Mouse (Mus musculus) liver, postnatal 0 days (tissue): Measurements from ENCODE around the gene Fggy. TPM values are rescaled to one million over a fixed set of nuclear protein-coding genes. Genes with fewer than 3 reads are reported as not detected.

Source experiments
- ATAC-seq: fragments of 200-750 bp; cut with Nextera tagmentation; 2 replicates; pipeline ENCODE4 v1.8.0; 2017; ENCODE audit warnings: mild to moderate bottlenecking, moderate library complexity
- DNase-seq: peaks from one replicate; pipeline ENCODE4 v3.0.0-alpha.2; 2016
- H3K27ac ChIP-seq: fragments of 300-500 bp; sonication (generic); 2 replicates; pipeline ENCODE4 v1.5.1; 2014; ENCODE audit warnings: antibody characterized with exemption, moderate library complexity, mild to moderate bottlenecking, low read depth
- H3K27me3 ChIP-seq: fragments of 300-500 bp; sonication (generic); 2 replicates; pipeline ENCODE4 v1.6.1; 2014; ENCODE audit warnings: low read length, control low read depth, mixed read lengths; ENCODE audit not compliant: insufficient read depth
- H3K36me3 ChIP-seq: fragments of 300-500 bp; sonication (generic); replicated peaks from 2 replicates; pipeline ENCODE4 v1.6.1; 2014; ENCODE audit warnings: mild to moderate bottlenecking, control low read depth, low read length, moderate library complexity, mixed read lengths; ENCODE audit not compliant: insufficient read depth
- H3K4me1 ChIP-seq: fragments of 300-500 bp; sonication (generic); 2 replicates; pipeline ENCODE4 v1.6.1; 2014; ENCODE audit warnings: antibody characterized with exemption, mild to moderate bottlenecking, control low read depth; ENCODE audit not compliant: insufficient read depth
- H3K4me2 ChIP-seq: fragments of 300-500 bp; sonication (generic); 2 replicates; pipeline ENCODE4 v1.6.1; 2014; ENCODE audit warnings: low read depth, mild to moderate bottlenecking, low read length, moderate library complexity, mixed read lengths
- H3K4me3 ChIP-seq: fragments of 300-500 bp; sonication (generic); 2 replicates; pipeline ENCODE4 v1.5.1; 2014; ENCODE audit warnings: low read depth, low read length
- H3K9ac ChIP-seq: fragments of 300-500 bp; sonication (generic); replicated peaks from 2 replicates; pipeline ENCODE4 v1.6.1; 2014; ENCODE audit warnings: mild to moderate bottlenecking, moderate library complexity
- H3K9me3 ChIP-seq: fragments of 300-500 bp; sonication (generic); 2 replicates; pipeline ENCODE4 v1.6.1; 2016; ENCODE audit warnings: mild to moderate bottlenecking, control low read depth, low read length, mixed read lengths
- CTCF ChIP-seq: sonication (generic); IDR thresholded peaks from 2 replicates; pipeline ENCODE4 v1.5.1; 2016; ENCODE audit warnings: antibody characterized with exemption, low read depth
- EP300 ChIP-seq: IDR thresholded peaks from 2 replicates; pipeline ENCODE4 v1.6.1; 2016; ENCODE audit warnings: antibody characterized with exemption, low read depth, mild to moderate bottlenecking
- WGBS: fragments of 180-500 bp; shearing (Covaris S2); extraction: QIAGEN DNeasy Blood & Tissue Kit; methylation state at CpG from one replicate; pipeline ENCODE4 v1.1.7; 2014; ENCODE audit not compliant: insufficient replicate concordance; 5-methylcytosine and 5-hydroxymethylcytosine counted together
- polyA plus RNA-seq: library from polyadenylated mRNA; unstranded; fragments of >200 nt; fragmentation: Nextera tagmentation; extraction: Ambion mirVana; gene quantifications from 2 replicates; pipeline ENCODE4 v1.2.1, GENCODE M21; 2015

Fggy gene
- polyA plus RNA-seq, 1 experiment from 2014 or later = 45.4 TPM

- WGBS = 71% methylated on average over 2 of the region's 2 CpGs
- no peak overlapping the region for H3K27ac ChIP-seq
- no peak overlapping the region for H3K9ac ChIP-seq
- no peak for TF ChIP-seq EP300
- peak; percentile 40; the same call in 1 of the 2 replicates for TF ChIP-seq CTCF
- no peaks in the 10 kb centered on the region for H3K27me3 ChIP-seq
- no peak overlapping the region for H3K4me3 ChIP-seq
- no peaks in the 10 kb centered on the region for H3K4me1 ChIP-seq
- H3K36me3 ChIP-seq = no peaks in the 10 kb centered on the region
- H3K9me3 ChIP-seq = no peaks in the 10 kb centered on the region
- no peak for ATAC-seq
- H3K4me2 ChIP-seq = no peak overlapping the region
- DNase-seq = no peak
Observed at GRCm38 (mm10) chr4:95530757-95531156, 26.6 kb upstream of the Fggy start.

GRCm38 (mm10) chr4:95533946-95534345 lies 23.4 kb upstream of the Fggy start:
- H3K27me3 ChIP-seq = no peaks in the 10 kb centered on the region
- H3K27ac ChIP-seq = no peak overlapping the region
- DNase-seq (no peak), ATAC-seq (no peak)
- no peaks in the 10 kb centered on the region for H3K9me3 ChIP-seq
- no peak for TF ChIP-seq EP300
- no peak for TF ChIP-seq CTCF
- 70% methylated on average over 3 of the region's 3 CpGs for WGBS
- H3K4me3 ChIP-seq = no peak overlapping the region
- H3K4me1 ChIP-seq = no peaks in the 10 kb centered on the region
- no peaks in the 10 kb centered on the region for H3K36me3 ChIP-seq
- H3K9ac ChIP-seq = no peak overlapping the region
- H3K4me2 ChIP-seq = no peak overlapping the region

GRCm38 (mm10) chr4:95541382-95542038 lies 15.8 kb upstream of the Fggy start:
- DNase-seq (no peak), ATAC-seq (no peak)
- 73% methylated on average over 3 of the region's 3 CpGs for WGBS
- H3K9me3 ChIP-seq = no peaks in the 10 kb centered on the region
- H3K4me1 ChIP-seq = no peaks in the 10 kb centered on the region
- H3K4me3 ChIP-seq = no peak overlapping the region
- no peak overlapping the region for H3K27ac ChIP-seq
- H3K9ac ChIP-seq = no peak overlapping the region
- H3K36me3 ChIP-seq = no peaks in the 10 kb centered on the region
- TF ChIP-seq EP300 (no peak), CTCF (no peak)
- no peaks in the 10 kb centered on the region for H3K27me3 ChIP-seq
- H3K4me2 ChIP-seq = no peak overlapping the region

- ATAC-seq (no peak), DNase-seq (no peak)
- no peak overlapping the region for H3K4me3 ChIP-seq
- 80% methylated on average over 4 of the region's 4 CpGs for WGBS
- no peak overlapping the region for H3K9ac ChIP-seq
- TF ChIP-seq CTCF (no peak), EP300 (no peak)
- H3K36me3 ChIP-seq = no peaks in the 10 kb centered on the region
- H3K4me1 ChIP-seq = no peaks in the 10 kb centered on the region
- H3K4me2 ChIP-seq = no peak overlapping the region
- no peaks in the 10 kb centered on the region for H3K27me3 ChIP-seq
- H3K27ac ChIP-seq = no peak overlapping the region
- no peaks in the 10 kb centered on the region for H3K9me3 ChIP-seq
Observed at GRCm38 (mm10) chr4:95542039-95542790, 15.1 kb upstream of the Fggy start.

GRCm38 (mm10) chr4:95543529-95543928 lies 13.8 kb upstream of the Fggy start:
- DNase-seq = peak; percentile 32
- no peak overlapping the region for H3K4me2 ChIP-seq
- H3K27me3 ChIP-seq = no peaks in the 10 kb centered on the region
- peak; percentile 40; the same call in 1 of the 2 replicates for ATAC-seq
- H3K36me3 ChIP-seq = no peaks in the 10 kb centered on the region
- H3K9me3 ChIP-seq = no peaks in the 10 kb centered on the region
- no peak overlapping the region for H3K27ac ChIP-seq
- H3K4me3 ChIP-seq = no peak overlapping the region
- TF ChIP-seq EP300 = no peak
- TF ChIP-seq CTCF = no peak
- WGBS = 55% methylated on average over 4 of the region's 4 CpGs
- H3K4me1 ChIP-seq = no peaks in the 10 kb centered on the region
- no peak overlapping the region for H3K9ac ChIP-seq

- no peaks in the 10 kb centered on the region for H3K9me3 ChIP-seq
- peak overlapping the region; percentile 82 for H3K27ac ChIP-seq
- peak; percentile 28 for ATAC-seq
- peaks cover 7% of the 10 kb centered on the region; the same call in 1 of the 2 replicates for H3K4me1 ChIP-seq
- TF ChIP-seq EP300 (no peak), CTCF (no peak)
- H3K36me3 ChIP-seq = no peaks in the 10 kb centered on the region
- H3K4me3 ChIP-seq = peak overlapping the region; percentile 45
- H3K9ac ChIP-seq = peak overlapping the region; percentile 60
- H3K4me2 ChIP-seq = peak overlapping the region; percentile 81
- no peaks in the 10 kb centered on the region for H3K27me3 ChIP-seq
- no peak for DNase-seq
- WGBS = 30% methylated on average over 16 of the region's 16 CpGs
Observed at GRCm38 (mm10) chr4:95556663-95557332, 509 bp upstream of the Fggy start.
